Mouse (Mus musculus) frontal cortex, adult 2 months (tissue): ENCODE measurements around the gene Adora2b. TPM values are rescaled to one million over a fixed set of nuclear protein-coding genes. Genes with fewer than 3 reads are reported as not detected.

Experiments
- polyA plus RNA-seq: library from polyadenylated mRNA; depleted of rRNA; stranded (reverse); fragments of >200 nt; gene quantifications from 2 replicates; pipeline ENCODE4 v1.2.3, GENCODE M21; 2012; rRNA removed

Adora2b gene
- polyA plus RNA-seq, 1 experiment = 9.9 TPM

Other genes with a start within 250 kb of the Adora2b start
- 26.6 and 27.4 TPM in 2 replicates for gene Zswim7, start 32.4 kb downstream of the Adora2b start, polyA plus RNA-seq
- gene Ttc19, start 32.5 kb downstream of the Adora2b start, polyA plus RNA-seq = 55.1 and 58.1 TPM in 2 replicates
- gene Pigl, start 209.5 kb downstream of the Adora2b start, polyA plus RNA-seq = 7.9 and 10.0 TPM in 2 replicates
- gene Ncor1, start 209.6 kb downstream of the Adora2b start, polyA plus RNA-seq = 128 and 149 TPM in 2 replicates